Mouse (Mus musculus): ENCODE data around the gene Orai1. TPM values are rescaled to one million over a fixed set of nuclear protein-coding genes. Genes with fewer than 3 reads are reported as not detected.
A peak's percentile ranks its signal among the peaks of the same experiment; 100 is the strongest.
"Not testable (repeated sequence)": the region's sequence is repeated elsewhere in the genome, so short reads cannot be mapped to it uniquely, and the experiment has no call there.

Orai1 gene
- total RNA-seq, 2 experiments from 2014 or later, result 11.0 to 13.5 TPM

GRCm38 (mm10) chr5:123045561-123046295 lies 30.9 kb downstream of the Orai1 start:
- peak in 1 of 2 experiments; percentile 59 for DNase-seq (ENCODE audit: low spot score in 2 of 2)
- Histone ChIP-seq H3K4me3 (no peak overlapping the region), H3K27ac (no peak overlapping the region)
- peak; percentile 83 for TF ChIP-seq CTCF (conservative IDR thresholded peaks at IDR 0.05)

GRCm38 (mm10) chr5:123046916-123047315 lies 32.0 kb downstream of the Orai1 start, which contains the start of gene Morn3:
Morn3 (minus strand) TSS chr5:123047016.
- no peak for DNase-seq (ENCODE audit: low spot score in 2 of 2)
- no peak for TF ChIP-seq CTCF (conservative IDR thresholded peaks at IDR 0.05)
- H3K4me3 ChIP-seq, result no peak within 1 kb of the TSS
- no peak within 1 kb of the TSS for H3K27ac ChIP-seq

- H3K27ac ChIP-seq, result no peak overlapping the region
- DNase-seq (ENCODE audit: low spot score in 2 of 2), result no peak
Measured at GRCm38 (mm10) chr5:123049271-123049670, 34.4 kb downstream of the Orai1 start.

GRCm38 (mm10) chr5:123050918-123051317 lies 36.0 kb downstream of the Orai1 start:
- H3K27ac ChIP-seq, result no peak overlapping the region
- no peak for DNase-seq (ENCODE audit: low spot score in 2 of 2)
- TF ChIP-seq CTCF (conservative IDR thresholded peaks at IDR 0.05), result no peak
- no peak overlapping the region for H3K4me3 ChIP-seq

More at GRCm38 (mm10) chr5:123049271-123049670, 34.4 kb downstream of the Orai1 start:
- no peak overlapping the region for H3K4me3 ChIP-seq
- peak; percentile 68 for TF ChIP-seq CTCF (conservative IDR thresholded peaks at IDR 0.05)

GRCm38 (mm10) chr5:123051736-123052135 lies 36.9 kb downstream of the Orai1 start:
- Histone ChIP-seq H3K4me3 (no peak overlapping the region), H3K27ac (no peak overlapping the region)
- TF ChIP-seq CTCF (conservative IDR thresholded peaks at IDR 0.05), result peak; percentile 52
- DNase-seq (ENCODE audit: low spot score in 2 of 2), result no peak

GRCm38 (mm10) chr5:123057366-123058250 lies 42.7 kb downstream of the Orai1 start:
- TF ChIP-seq CTCF (conservative IDR thresholded peaks at IDR 0.05), result peak; percentile 69
- peak overlapping the region; percentile 92 for H3K27ac ChIP-seq
- H3K4me3 ChIP-seq, result peak overlapping the region; percentile 70
- peak; percentile 99 to 100 for DNase-seq (ENCODE audit: low spot score in 2 of 2)

GRCm38 (mm10) chr5:123058251-123059102 lies 43.6 kb downstream of the Orai1 start:
- peak overlapping the region; percentile 92 for H3K27ac ChIP-seq
- peak overlapping the region; percentile 70 for H3K4me3 ChIP-seq
- TF ChIP-seq CTCF (conservative IDR thresholded peaks at IDR 0.05), result no peak
- DNase-seq (ENCODE audit: low spot score in 2 of 2), result no peak

- peak; percentile 79 for TF ChIP-seq CTCF (conservative IDR thresholded peaks at IDR 0.05)
- no peak overlapping the region for H3K27ac ChIP-seq
- no peak for DNase-seq (ENCODE audit: low spot score in 2 of 2)
- no peak overlapping the region for H3K4me3 ChIP-seq
Measured at GRCm38 (mm10) chr5:123059757-123060520, 45.1 kb downstream of the Orai1 start.

- no peak overlapping the region for H3K4me3 ChIP-seq
- no peak for DNase-seq (ENCODE audit: low spot score in 2 of 2)
- no peak overlapping the region for H3K27ac ChIP-seq
- no peak; the same call in 1 of the 2 replicates for TF ChIP-seq CTCF (conservative IDR thresholded peaks at IDR 0.05)
Measured at GRCm38 (mm10) chr5:123060706-123061401, 46.0 kb downstream of the Orai1 start.

- not testable (repeated sequence) for H3K27ac ChIP-seq; DNase-seq (ENCODE audit: low spot score in 2 of 2); H3K4me3 ChIP-seq
Measured at GRCm38 (mm10) chr5:123061402-123061749, 46.5 kb downstream of the Orai1 start.

- no peak for TF ChIP-seq CTCF (conservative IDR thresholded peaks at IDR 0.05)
- DNase-seq (ENCODE audit: low spot score in 2 of 2), result no peak
- H3K27ac ChIP-seq, result no peak overlapping the region
- no peak overlapping the region for H3K4me3 ChIP-seq
Measured at GRCm38 (mm10) chr5:123063141-123063540, 48.3 kb downstream of the Orai1 start.
